Mouse (Mus musculus): ENCODE data around the gene Fam171a1. TPM values are rescaled to one million over a fixed set of nuclear protein-coding genes. Genes with fewer than 3 reads are reported as not detected.
"Not testable (repeated sequence)": the region's sequence is repeated elsewhere in the genome, so short reads cannot be mapped to it uniquely, and the experiment has no call there.

Gene Fam171a1
- polyA plus RNA-seq, 1 experiment = 29.1 TPM

GRCm38 (mm10) chr2:3165037-3165600 is 51.1 kb downstream of the Fam171a1 start:
- TF ChIP-seq POLR2A (IDR thresholded peaks at IDR 0.05; ENCODE audit: borderline replicate concordance, insufficient read depth, low read length) (no peak), CTCF (IDR thresholded peaks at IDR 0.05; ENCODE audit: borderline replicate concordance, insufficient read depth, low read depth, low read length) (no peak)
- no peak overlapping the region for H3K27ac ChIP-seq (ENCODE audit: insufficient read depth, low read length)
- WGBS = 93% methylated on average over 8 of the region's 8 CpGs

DNA sequence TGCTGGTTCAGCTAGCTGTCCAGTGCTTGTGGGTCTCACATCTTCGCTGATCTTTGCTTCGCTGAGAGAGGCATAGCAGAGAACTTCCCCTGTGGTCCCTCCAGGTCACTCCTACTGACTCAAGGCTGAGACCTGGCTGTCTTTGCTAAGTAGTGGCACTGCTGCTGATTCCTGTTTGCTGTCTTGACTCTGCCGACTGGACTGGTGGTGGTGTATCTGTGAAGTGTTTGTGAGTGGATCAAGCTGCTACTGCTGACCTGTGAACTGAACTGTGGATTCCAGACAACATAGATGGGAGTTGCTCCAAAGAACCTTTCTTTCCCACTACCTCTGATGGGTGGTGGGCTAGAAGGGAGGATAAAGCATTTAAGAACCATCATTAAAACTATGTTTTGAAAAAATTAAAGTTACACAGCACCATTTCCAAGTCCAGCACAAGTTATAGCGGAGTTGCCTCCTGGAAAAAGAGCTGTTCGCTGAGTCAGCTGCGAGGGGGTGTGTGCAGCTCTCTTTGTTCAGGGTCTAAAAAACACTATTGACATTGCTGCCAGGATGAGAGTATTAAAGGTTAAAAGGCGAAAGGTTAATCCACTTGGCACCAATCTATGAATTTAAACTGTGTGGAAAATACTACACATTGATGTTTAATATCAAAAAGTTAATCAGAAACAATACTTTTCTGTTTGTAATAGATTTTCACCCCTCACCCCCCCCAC is 52.0 kb downstream of the Fam171a1 start:
- TF ChIP-seq CTCF (IDR thresholded peaks at IDR 0.05; ENCODE audit: borderline replicate concordance, insufficient read depth, low read depth, low read length) (no peak), POLR2A (IDR thresholded peaks at IDR 0.05; ENCODE audit: borderline replicate concordance, insufficient read depth, low read length) (no peak)
- Histone ChIP-seq H3K27me3 (ENCODE audit: control insufficient read depth, insufficient read depth, low read length) (no peaks in the 10 kb centered on the region), H3K4me3 (replicated peaks; ENCODE audit: insufficient read depth, low read depth, low read length) (no peak overlapping the region), H3K27ac (ENCODE audit: insufficient read depth, low read length) (0 out of 2 replicates have a peak overlapping the region, but pooled peaks have one; percentile 33), H3K4me1 (ENCODE audit: control insufficient read depth, insufficient read depth, low read length) (no peaks in the 10 kb centered on the region)
- WGBS = 85% methylated on average over 7 of the region's 7 CpGs
- no peak for DNase-seq

More at GRCm38 (mm10) chr2:3165037-3165600, 51.1 kb downstream of the Fam171a1 start:
- DNase-seq = no peak
- Histone ChIP-seq H3K27me3 (ENCODE audit: control insufficient read depth, insufficient read depth, low read length) (no peaks in the 10 kb centered on the region), H3K4me1 (ENCODE audit: control insufficient read depth, insufficient read depth, low read length) (no peaks in the 10 kb centered on the region), H3K4me3 (replicated peaks; ENCODE audit: insufficient read depth, low read depth, low read length) (no peak overlapping the region)

GRCm38 (mm10) chr2:3168719-3169402 is 54.8 kb downstream of the Fam171a1 start:
- Histone ChIP-seq H3K4me3 (replicated peaks; ENCODE audit: insufficient read depth, low read depth, low read length) (no peak overlapping the region), H3K27ac (ENCODE audit: insufficient read depth, low read length) (no peak overlapping the region), H3K4me1 (ENCODE audit: control insufficient read depth, insufficient read depth, low read length) (peaks cover 8% of the 10 kb centered on the region), H3K27me3 (ENCODE audit: control insufficient read depth, insufficient read depth, low read length) (no peaks in the 10 kb centered on the region)
- DNase-seq = no peak
- 73% methylated on average over 14 of the region's 14 CpGs for WGBS
- no peak for TF ChIP-seq POLR2A (IDR thresholded peaks at IDR 0.05; ENCODE audit: borderline replicate concordance, insufficient read depth, low read length)
- TF ChIP-seq CTCF (IDR thresholded peaks at IDR 0.05; ENCODE audit: borderline replicate concordance, insufficient read depth, low read depth, low read length) = no peak

- H3K4me3 ChIP-seq (replicated peaks; ENCODE audit: insufficient read depth, low read depth, low read length) = no peak overlapping the region
- no peak for TF ChIP-seq CTCF (IDR thresholded peaks at IDR 0.05; ENCODE audit: borderline replicate concordance, insufficient read depth, low read depth, low read length)
- TF ChIP-seq POLR2A (IDR thresholded peaks at IDR 0.05; ENCODE audit: borderline replicate concordance, insufficient read depth, low read length) = no peak
- no peak for DNase-seq
- H3K27me3 ChIP-seq (ENCODE audit: control insufficient read depth, insufficient read depth, low read length) = no peaks in the 10 kb centered on the region
- no peak overlapping the region for H3K27ac ChIP-seq (ENCODE audit: insufficient read depth, low read length)
- peaks cover 8% of the 10 kb centered on the region for H3K4me1 ChIP-seq (ENCODE audit: control insufficient read depth, insufficient read depth, low read length)
- WGBS = 79% methylated on average over 3 of the region's 3 CpGs
Observed at GRCm38 (mm10) chr2:3169403-3169747, 55.4 kb downstream of the Fam171a1 start.

DNA sequence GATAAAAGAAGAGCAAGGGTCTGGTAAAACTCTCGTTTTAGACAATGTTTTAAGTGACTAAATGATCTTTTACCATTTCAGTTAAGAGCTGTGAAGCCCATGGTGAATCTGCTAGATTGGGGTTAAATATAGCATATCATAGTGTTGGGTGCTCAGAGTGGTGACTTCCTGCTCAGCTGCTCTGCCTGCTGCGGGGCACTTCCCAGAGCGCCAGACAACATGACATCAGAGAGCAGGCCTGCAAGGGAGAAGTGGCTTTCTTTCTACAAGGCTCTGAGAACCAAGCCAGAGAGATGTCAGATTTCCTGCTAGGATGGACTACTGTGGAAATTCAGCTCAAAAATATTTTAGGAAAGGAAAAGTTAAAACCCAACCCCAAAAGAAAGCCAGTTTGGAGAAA is 57.8 kb downstream of the Fam171a1 start:
- Histone ChIP-seq H3K27me3 (ENCODE audit: control insufficient read depth, insufficient read depth, low read length) (no peaks in the 10 kb centered on the region), H3K4me1 (ENCODE audit: control insufficient read depth, insufficient read depth, low read length) (peaks cover 8% of the 10 kb centered on the region), H3K4me3 (replicated peaks; ENCODE audit: insufficient read depth, low read depth, low read length) (no peak overlapping the region), H3K27ac (ENCODE audit: insufficient read depth, low read length) (no peak overlapping the region)
- 44% methylated on average over 3 of the region's 3 CpGs for WGBS
- TF ChIP-seq POLR2A (IDR thresholded peaks at IDR 0.05; ENCODE audit: borderline replicate concordance, insufficient read depth, low read length) (no peak), CTCF (IDR thresholded peaks at IDR 0.05; ENCODE audit: borderline replicate concordance, insufficient read depth, low read depth, low read length) (no peak)
- DNase-seq = peak in 1 of 2 experiments; percentile 25

- TF ChIP-seq POLR2A (IDR thresholded peaks at IDR 0.05; ENCODE audit: borderline replicate concordance, insufficient read depth, low read length) (no peak), CTCF (IDR thresholded peaks at IDR 0.05; ENCODE audit: borderline replicate concordance, insufficient read depth, low read depth, low read length) (no peak)
- peaks cover 8% of the 10 kb centered on the region for H3K4me1 ChIP-seq (ENCODE audit: control insufficient read depth, insufficient read depth, low read length)
- H3K27me3 ChIP-seq (ENCODE audit: control insufficient read depth, insufficient read depth, low read length) = no peaks in the 10 kb centered on the region
- H3K27ac ChIP-seq (ENCODE audit: insufficient read depth, low read length) = no peak overlapping the region
- DNase-seq = peak; percentile 37 to 62
- H3K4me3 ChIP-seq (replicated peaks; ENCODE audit: insufficient read depth, low read depth, low read length) = no peak overlapping the region
- 27% methylated on average over 3 of the region's 3 CpGs for WGBS
Observed at GRCm38 (mm10) chr2:3172656-3173055, 58.6 kb downstream of the Fam171a1 start.

DNA sequence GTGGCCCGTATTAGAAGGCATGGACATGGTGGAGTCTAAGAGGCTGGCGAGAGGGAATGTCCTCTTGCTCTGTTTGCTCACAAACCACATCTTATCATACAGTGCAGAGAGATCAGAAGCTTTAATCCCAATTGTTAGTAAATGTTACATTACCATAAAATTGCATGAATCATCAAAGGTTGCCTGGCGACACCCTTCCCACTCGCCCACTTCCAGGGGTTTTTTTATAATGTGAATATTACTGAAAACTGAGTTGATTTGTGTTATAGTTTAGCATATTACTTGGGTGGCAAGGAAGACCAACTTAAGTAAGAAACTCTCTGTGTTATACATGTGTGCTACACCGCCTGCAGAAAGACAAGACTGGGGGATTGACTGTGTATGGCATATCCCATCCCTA is 60.9 kb downstream of the Fam171a1 start:
- Histone ChIP-seq H3K27me3 (ENCODE audit: control insufficient read depth, insufficient read depth, low read length) (no peaks in the 10 kb centered on the region), H3K27ac (ENCODE audit: insufficient read depth, low read length) (no peak overlapping the region)
- WGBS = 92% methylated on average over 5 of the region's 5 CpGs

GRCm38 (mm10) chr2:3175988-3176387 is 62.0 kb downstream of the Fam171a1 start:
- not testable (repeated sequence) for DNase-seq; H3K27me3 ChIP-seq (ENCODE audit: control insufficient read depth, insufficient read depth, low read length); H3K27ac ChIP-seq (ENCODE audit: insufficient read depth, low read length); H3K4me3 ChIP-seq (replicated peaks; ENCODE audit: insufficient read depth, low read depth, low read length)
- WGBS = 96% methylated on average over 4 of the region's 4 CpGs
- H3K4me1 ChIP-seq (ENCODE audit: control insufficient read depth, insufficient read depth, low read length) = peaks cover 13% of the 10 kb centered on the region

More for the DNA sequence above, 60.9 kb downstream of the Fam171a1 start:
- TF ChIP-seq POLR2A (IDR thresholded peaks at IDR 0.05; ENCODE audit: borderline replicate concordance, insufficient read depth, low read length) (no peak), CTCF (IDR thresholded peaks at IDR 0.05; ENCODE audit: borderline replicate concordance, insufficient read depth, low read depth, low read length) (no peak)
- Histone ChIP-seq H3K4me1 (ENCODE audit: control insufficient read depth, insufficient read depth, low read length) (peaks cover 13% of the 10 kb centered on the region), H3K4me3 (replicated peaks; ENCODE audit: insufficient read depth, low read depth, low read length) (no peak overlapping the region)
- no peak for DNase-seq

Data from cerebellum, adult 2 months (tissue).